Mouse (Mus musculus): ENCODE data around the gene Cdh13.

GRCm38 (mm10) chr8:118627737-118628136, 344.2 kb downstream of the Cdh13 start:
- TF ChIP-seq CTCF (IDR thresholded peaks at IDR 0.05; ENCODE audit: low read depth) (no peak), EP300 (IDR thresholded peaks at IDR 0.05; ENCODE audit: low read depth) (no peak)

Data from liver, postnatal 0 days (tissue).